Mouse (Mus musculus): ENCODE results near the gene Pcbp4. TPM values are rescaled to one million over a fixed set of nuclear protein-coding genes. Genes with fewer than 3 reads are reported as not detected.

Pcbp4 gene
- polyA plus RNA-seq, 1 experiment from 2014 or later: 228 TPM

DNA sequence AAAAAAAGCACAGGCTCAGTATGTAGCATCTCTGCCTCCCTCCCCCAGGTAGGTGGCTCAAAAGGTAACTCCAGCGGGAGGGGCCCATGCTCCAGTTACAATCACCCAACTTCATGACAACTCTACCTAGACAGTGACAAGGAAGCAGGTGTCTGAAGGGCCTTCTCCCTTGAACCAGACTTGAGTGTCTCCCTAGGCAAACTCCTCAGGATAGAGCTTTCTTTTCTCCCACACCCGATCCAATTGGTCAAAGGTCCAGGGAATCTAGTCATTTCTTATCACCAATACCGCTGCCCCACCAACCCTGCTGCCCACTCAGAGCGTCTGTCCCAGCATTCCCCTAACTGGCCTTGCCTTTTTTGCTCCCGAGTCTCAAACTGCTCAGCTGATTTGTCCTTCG, 13.6 kb downstream of the Pcbp4 start:
- H3K4me1 ChIP-seq (ENCODE audit: control insufficient read depth, insufficient read depth, low read depth, low read length): peaks cover 18% of the 10 kb centered on the region
- H3K9ac ChIP-seq (ENCODE audit: low read depth, low read length): no peak overlapping the region
- 88% methylated on average over 6 of the region's 6 CpGs for WGBS
- ATAC-seq: no peak
- H3K27ac ChIP-seq (ENCODE audit: low read depth, low read length): no peak overlapping the region
- H3K4me2 ChIP-seq (ENCODE audit: low read length): no peak overlapping the region
- H3K9me3 ChIP-seq (ENCODE audit: control insufficient read depth, low read length): no peaks in the 10 kb centered on the region
- H3K36me3 ChIP-seq (ENCODE audit: control insufficient read depth, insufficient read depth, low read length): peaks cover 16% of the 10 kb centered on the region
- no peak overlapping the region for H3K4me3 ChIP-seq (ENCODE audit: low read length)
- H3K27me3 ChIP-seq (replicated peaks; ENCODE audit: control insufficient read depth, insufficient read depth, low read length): no peaks in the 10 kb centered on the region

DNA sequence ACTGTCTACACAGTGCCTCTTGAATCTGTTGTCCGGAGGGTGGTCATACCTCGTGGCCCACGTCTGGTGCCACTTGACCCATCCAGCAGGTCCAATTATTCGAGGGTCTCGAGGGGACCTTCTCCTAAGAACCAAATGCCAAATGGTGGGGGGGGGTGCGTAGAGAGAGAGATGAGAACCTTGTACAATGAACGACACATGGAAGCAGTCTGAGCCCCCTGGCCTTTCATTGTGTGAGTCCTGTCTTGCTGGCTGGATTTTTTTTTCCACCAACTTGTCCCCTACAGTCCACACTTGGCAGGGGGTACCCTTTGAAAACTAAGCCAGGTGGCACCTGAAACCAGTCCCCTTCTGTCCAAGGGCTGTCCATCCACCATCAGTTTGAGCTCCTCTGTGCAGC, 14.7 kb downstream of the Pcbp4 start:
- H3K9me3 ChIP-seq (ENCODE audit: control insufficient read depth, low read length): no peaks in the 10 kb centered on the region
- H3K4me1 ChIP-seq (ENCODE audit: control insufficient read depth, insufficient read depth, low read depth, low read length): peaks cover 18% of the 10 kb centered on the region
- H3K27me3 ChIP-seq (replicated peaks; ENCODE audit: control insufficient read depth, insufficient read depth, low read length): no peaks in the 10 kb centered on the region
- no peak for ATAC-seq
- 81% methylated on average over 7 of the region's 7 CpGs for WGBS
- peaks cover 10% of the 10 kb centered on the region for H3K36me3 ChIP-seq (ENCODE audit: control insufficient read depth, insufficient read depth, low read length)
- no peak overlapping the region for H3K27ac ChIP-seq (ENCODE audit: low read depth, low read length)
- no peak overlapping the region for H3K4me3 ChIP-seq (ENCODE audit: low read length)
- no peak overlapping the region for H3K4me2 ChIP-seq (ENCODE audit: low read length)
- H3K9ac ChIP-seq (ENCODE audit: low read depth, low read length): no peak overlapping the region

DNA sequence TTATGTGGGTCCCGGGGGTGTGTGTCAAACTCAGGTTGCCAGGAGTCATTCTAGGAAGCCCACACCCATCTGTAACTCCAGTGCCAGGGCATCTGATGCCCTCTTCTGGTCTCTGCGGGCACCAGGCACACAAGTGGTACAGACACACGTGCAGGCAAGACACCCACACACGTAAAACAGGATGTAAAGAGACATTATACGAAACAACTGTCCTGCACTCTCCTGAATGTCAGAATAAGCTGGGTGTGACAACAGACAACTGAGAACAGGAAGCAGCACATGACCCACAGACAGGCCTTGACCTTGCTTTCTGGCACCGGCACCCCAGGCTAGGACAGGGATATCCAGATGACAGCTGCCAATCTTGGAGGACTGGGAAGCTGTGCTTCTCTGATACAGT, 16.2 kb downstream of the Pcbp4 start:
- Histone ChIP-seq H3K4me3 (ENCODE audit: low read length) (no peak overlapping the region), H3K9ac (ENCODE audit: low read depth, low read length) (no peak overlapping the region), H3K4me1 (ENCODE audit: control insufficient read depth, insufficient read depth, low read depth, low read length) (peaks cover 17% of the 10 kb centered on the region), H3K9me3 (ENCODE audit: control insufficient read depth, low read length) (no peaks in the 10 kb centered on the region), H3K36me3 (ENCODE audit: control insufficient read depth, insufficient read depth, low read length) (peaks cover under 1% of the 10 kb centered on the region; the same call in 1 of the 2 replicates), H3K4me2 (ENCODE audit: low read length) (no peak overlapping the region), H3K27me3 (replicated peaks; ENCODE audit: control insufficient read depth, insufficient read depth, low read length) (no peaks in the 10 kb centered on the region), H3K27ac (ENCODE audit: low read depth, low read length) (no peak overlapping the region)
- 78% methylated on average over 6 of the region's 6 CpGs for WGBS
- ATAC-seq: no peak

DNA sequence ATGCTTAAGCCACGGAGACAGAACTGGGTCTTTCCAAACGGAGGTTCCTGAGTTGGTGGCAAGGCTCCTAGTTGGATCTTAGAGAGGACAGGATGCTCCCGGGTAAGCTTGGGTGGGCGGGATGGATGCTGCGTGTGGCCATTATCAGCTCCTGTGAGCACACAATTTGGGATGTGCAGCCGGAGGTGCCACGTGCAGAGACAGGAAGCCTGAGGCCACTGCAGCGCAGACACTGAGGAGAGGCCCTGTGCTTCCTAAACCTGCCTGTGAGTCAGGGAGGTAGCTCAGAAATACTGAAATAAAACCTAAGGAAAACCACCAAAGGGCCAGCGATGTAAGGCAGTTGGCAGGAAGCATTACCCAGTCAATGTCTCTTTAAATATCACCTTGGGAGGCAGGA, 16.7 kb downstream of the Pcbp4 start:
- ATAC-seq: no peak
- 81% methylated on average over 9 of the region's 9 CpGs for WGBS
- Histone ChIP-seq H3K27me3 (replicated peaks; ENCODE audit: control insufficient read depth, insufficient read depth, low read length) (no peaks in the 10 kb centered on the region), H3K36me3 (ENCODE audit: control insufficient read depth, insufficient read depth, low read length) (no peaks in the 10 kb centered on the region), H3K9me3 (ENCODE audit: control insufficient read depth, low read length) (no peaks in the 10 kb centered on the region), H3K4me1 (ENCODE audit: control insufficient read depth, insufficient read depth, low read depth, low read length) (peaks cover 12% of the 10 kb centered on the region), H3K27ac (ENCODE audit: low read depth, low read length) (no peak overlapping the region), H3K9ac (ENCODE audit: low read depth, low read length) (no peak overlapping the region), H3K4me2 (ENCODE audit: low read length) (no peak overlapping the region), H3K4me3 (ENCODE audit: low read length) (no peak overlapping the region)

DNA sequence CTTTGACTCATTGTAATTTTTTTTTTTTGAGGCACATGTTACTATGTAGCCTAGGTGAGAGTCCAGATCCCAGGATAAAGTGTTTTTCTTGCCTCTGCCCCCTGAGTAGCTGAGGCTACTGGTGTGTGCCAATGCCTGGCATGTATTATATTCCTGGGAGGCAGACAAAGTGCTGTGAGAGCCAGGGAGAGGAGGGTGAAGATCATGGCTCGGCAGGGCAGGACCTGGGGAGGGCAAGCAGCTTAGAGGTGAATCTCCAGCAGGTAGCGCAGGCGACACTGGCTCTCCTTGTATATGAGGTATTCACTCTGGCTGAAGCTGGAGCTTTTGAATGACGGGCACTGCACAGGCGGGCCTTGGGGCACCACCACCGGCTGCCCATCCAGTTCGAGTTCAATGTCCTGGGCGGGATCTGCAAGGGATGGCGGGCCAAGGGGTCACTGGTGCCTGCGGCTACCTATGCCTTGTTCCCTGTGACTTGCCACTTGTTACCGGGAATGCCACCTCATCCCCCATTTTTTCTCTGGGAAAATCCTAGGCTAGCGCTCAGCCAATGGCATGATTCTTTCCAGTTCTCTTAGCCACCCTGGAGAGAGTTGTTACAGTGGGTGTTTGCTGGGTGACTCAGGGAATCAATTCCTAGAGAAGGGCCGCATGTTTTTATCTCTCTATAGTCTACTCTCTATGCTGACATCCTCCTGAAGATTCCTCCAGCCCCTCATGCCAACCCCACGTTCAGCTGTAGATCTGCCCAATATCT, 18.1 kb downstream of the Pcbp4 start:
- Histone ChIP-seq H3K4me1 (ENCODE audit: control insufficient read depth, insufficient read depth, low read depth, low read length) (no peaks in the 10 kb centered on the region; the same call in 1 of the 2 replicates), H3K4me3 (ENCODE audit: low read length) (no peak overlapping the region), H3K27ac (ENCODE audit: low read depth, low read length) (no peak overlapping the region), H3K9me3 (ENCODE audit: control insufficient read depth, low read length) (no peaks in the 10 kb centered on the region), H3K36me3 (ENCODE audit: control insufficient read depth, insufficient read depth, low read length) (no peaks in the 10 kb centered on the region), H3K27me3 (replicated peaks; ENCODE audit: control insufficient read depth, insufficient read depth, low read length) (no peaks in the 10 kb centered on the region), H3K9ac (ENCODE audit: low read depth, low read length) (no peak overlapping the region), H3K4me2 (ENCODE audit: low read length) (no peak overlapping the region)
- ATAC-seq: no peak
- 70% methylated on average over 14 of the region's 14 CpGs for WGBS

DNA sequence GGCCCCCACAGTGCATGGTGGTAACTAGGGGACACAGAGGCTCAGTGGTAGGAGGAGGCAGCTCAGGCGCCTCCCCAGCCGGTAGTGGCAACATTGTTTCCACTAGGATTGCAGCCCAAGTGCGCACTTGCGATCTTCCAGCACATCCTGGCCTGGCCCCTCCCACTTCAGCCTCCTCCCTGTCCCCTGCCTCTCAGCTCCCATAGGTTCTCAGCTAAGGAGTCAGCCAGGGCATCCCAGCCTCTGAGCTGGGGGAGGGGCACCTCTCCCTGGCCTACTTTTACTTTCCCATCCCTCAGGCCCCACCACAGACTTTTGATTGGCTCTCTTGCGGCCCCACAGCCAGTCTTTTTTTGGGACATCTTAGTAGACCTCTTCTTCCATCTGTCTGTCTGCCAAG, 18.8 kb downstream of the Pcbp4 start:
- H3K9ac ChIP-seq (ENCODE audit: low read depth, low read length): no peak overlapping the region
- H3K4me3 ChIP-seq (ENCODE audit: low read length): no peak overlapping the region
- no peaks in the 10 kb centered on the region; the same call in 1 of the 2 replicates for H3K4me1 ChIP-seq (ENCODE audit: control insufficient read depth, insufficient read depth, low read depth, low read length)
- WGBS: 29% methylated on average over 5 of the region's 5 CpGs
- no peak for ATAC-seq
- H3K4me2 ChIP-seq (ENCODE audit: low read length): no peak overlapping the region
- no peaks in the 10 kb centered on the region for H3K36me3 ChIP-seq (ENCODE audit: control insufficient read depth, insufficient read depth, low read length)
- no peaks in the 10 kb centered on the region for H3K27me3 ChIP-seq (replicated peaks; ENCODE audit: control insufficient read depth, insufficient read depth, low read length)
- no peak overlapping the region for H3K27ac ChIP-seq (ENCODE audit: low read depth, low read length)
- H3K9me3 ChIP-seq (ENCODE audit: control insufficient read depth, low read length): no peaks in the 10 kb centered on the region

DNA sequence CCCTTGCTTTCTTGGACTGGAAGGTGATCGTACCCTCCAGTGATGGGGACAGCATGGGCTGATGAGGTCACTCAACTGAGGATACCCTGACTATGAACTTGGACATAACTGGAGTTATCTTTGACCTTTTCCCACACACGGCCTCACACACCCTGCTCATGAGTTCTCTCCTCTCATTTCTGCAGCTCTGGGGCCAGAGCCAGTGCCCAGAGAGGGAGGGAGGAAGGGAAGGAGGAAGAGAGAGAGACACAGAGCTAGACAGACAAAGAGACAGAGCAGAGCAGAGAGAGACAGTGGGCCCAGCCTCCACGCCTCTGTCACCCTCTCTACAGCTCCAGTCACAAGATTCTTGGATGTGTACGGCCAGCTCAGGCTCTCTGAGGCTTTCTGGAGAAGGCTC, 19.2 kb downstream of the Pcbp4 start:
- H3K36me3 ChIP-seq (ENCODE audit: control insufficient read depth, insufficient read depth, low read length): no peaks in the 10 kb centered on the region
- 64% methylated on average over 4 of the region's 4 CpGs for WGBS
- no peak overlapping the region for H3K4me3 ChIP-seq (ENCODE audit: low read length)
- H3K4me2 ChIP-seq (ENCODE audit: low read length): no peak overlapping the region
- H3K4me1 ChIP-seq (ENCODE audit: control insufficient read depth, insufficient read depth, low read depth, low read length): no peaks in the 10 kb centered on the region; the same call in 1 of the 2 replicates
- ATAC-seq: no peak
- H3K27ac ChIP-seq (ENCODE audit: low read depth, low read length): no peak overlapping the region
- no peak overlapping the region for H3K9ac ChIP-seq (ENCODE audit: low read depth, low read length)
- no peaks in the 10 kb centered on the region for H3K9me3 ChIP-seq (ENCODE audit: control insufficient read depth, low read length)
- no peaks in the 10 kb centered on the region for H3K27me3 ChIP-seq (replicated peaks; ENCODE audit: control insufficient read depth, insufficient read depth, low read length)

DNA sequence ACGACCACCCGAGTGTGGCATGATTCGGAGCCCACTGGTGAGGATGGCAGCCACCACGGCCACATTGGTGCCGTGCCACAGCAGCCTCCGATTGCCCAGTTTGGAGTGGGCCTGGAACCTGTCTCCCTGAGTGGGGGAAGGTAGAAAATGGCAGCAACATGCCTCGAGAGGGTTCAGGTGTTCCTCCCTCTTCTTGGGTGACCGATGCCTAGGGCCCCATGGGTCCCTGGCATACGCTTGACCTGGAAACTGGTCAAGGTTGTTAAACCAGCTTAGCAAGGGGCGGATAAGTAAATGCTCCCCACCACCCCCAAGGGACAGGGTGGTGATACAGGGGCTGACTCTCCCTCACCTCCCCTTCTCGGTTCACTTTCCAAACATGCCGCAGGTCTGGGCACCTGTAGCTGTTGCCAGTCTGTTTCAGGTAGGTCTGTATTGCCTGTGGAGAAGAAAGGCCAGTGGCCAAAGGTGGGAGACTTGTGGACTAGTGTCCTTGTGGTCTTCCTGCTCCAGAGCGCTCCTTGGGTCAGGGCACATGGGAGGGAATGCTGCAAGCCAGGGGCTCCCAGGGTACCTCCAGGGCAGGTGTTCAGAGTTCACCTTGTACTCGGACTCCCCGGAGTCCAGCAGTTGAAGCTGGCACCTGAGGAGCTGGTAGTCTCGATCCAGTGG, 20.1 kb downstream of the Pcbp4 start:
- Histone ChIP-seq H3K9me3 (ENCODE audit: control insufficient read depth, low read length) (no peaks in the 10 kb centered on the region), H3K27me3 (replicated peaks; ENCODE audit: control insufficient read depth, insufficient read depth, low read length) (no peaks in the 10 kb centered on the region), H3K36me3 (ENCODE audit: control insufficient read depth, insufficient read depth, low read length) (no peaks in the 10 kb centered on the region), H3K9ac (ENCODE audit: low read depth, low read length) (no peak overlapping the region), H3K27ac (ENCODE audit: low read depth, low read length) (no peak overlapping the region), H3K4me2 (ENCODE audit: low read length) (no peak overlapping the region), H3K4me3 (ENCODE audit: low read length) (no peak overlapping the region), H3K4me1 (ENCODE audit: control insufficient read depth, insufficient read depth, low read depth, low read length) (peaks cover 5% of the 10 kb centered on the region)
- no peak for ATAC-seq
- WGBS: 89% methylated on average over 16 of the region's 16 CpGs

DNA sequence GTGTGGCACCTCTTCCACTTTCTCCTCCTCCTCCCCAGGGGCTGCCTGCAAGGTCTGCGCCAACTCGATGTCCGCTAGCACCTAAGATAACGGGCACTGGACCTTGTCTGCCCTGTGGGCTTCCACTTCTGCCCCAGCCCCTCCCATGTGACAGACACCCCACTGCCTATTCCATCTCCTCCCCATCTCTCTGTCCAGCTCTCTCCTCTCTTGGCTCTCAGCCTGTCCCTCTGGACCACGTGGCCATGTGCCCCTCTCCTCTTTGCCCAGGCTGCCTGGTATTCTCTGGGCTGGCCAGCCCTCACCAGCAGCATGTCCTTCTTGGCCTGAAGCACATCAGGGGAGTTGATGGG, 20.6 kb downstream of the Pcbp4 start:
- ATAC-seq: no peak
- WGBS: 81% methylated on average over 5 of the region's 5 CpGs
- no peak overlapping the region for H3K4me2 ChIP-seq (ENCODE audit: low read length)
- H3K4me1 ChIP-seq (ENCODE audit: control insufficient read depth, insufficient read depth, low read depth, low read length): peaks cover 9% of the 10 kb centered on the region
- no peaks in the 10 kb centered on the region for H3K9me3 ChIP-seq (ENCODE audit: control insufficient read depth, low read length)
- H3K4me3 ChIP-seq (ENCODE audit: low read length): no peak overlapping the region
- H3K27ac ChIP-seq (ENCODE audit: low read depth, low read length): no peak overlapping the region
- H3K9ac ChIP-seq (ENCODE audit: low read depth, low read length): no peak overlapping the region
- no peaks in the 10 kb centered on the region for H3K27me3 ChIP-seq (replicated peaks; ENCODE audit: control insufficient read depth, insufficient read depth, low read length)
- H3K36me3 ChIP-seq (ENCODE audit: control insufficient read depth, insufficient read depth, low read length): no peaks in the 10 kb centered on the region
